Mouse (Mus musculus): ENCODE results near the gene Hdac5. TPM values are rescaled to one million over a fixed set of nuclear protein-coding genes. Genes with fewer than 3 reads are reported as not detected.

Gene Hdac5
- total RNA-seq, 4 experiments from 2014 or later: 77.5 to 86.2 (median 83.2) TPM

DNA sequence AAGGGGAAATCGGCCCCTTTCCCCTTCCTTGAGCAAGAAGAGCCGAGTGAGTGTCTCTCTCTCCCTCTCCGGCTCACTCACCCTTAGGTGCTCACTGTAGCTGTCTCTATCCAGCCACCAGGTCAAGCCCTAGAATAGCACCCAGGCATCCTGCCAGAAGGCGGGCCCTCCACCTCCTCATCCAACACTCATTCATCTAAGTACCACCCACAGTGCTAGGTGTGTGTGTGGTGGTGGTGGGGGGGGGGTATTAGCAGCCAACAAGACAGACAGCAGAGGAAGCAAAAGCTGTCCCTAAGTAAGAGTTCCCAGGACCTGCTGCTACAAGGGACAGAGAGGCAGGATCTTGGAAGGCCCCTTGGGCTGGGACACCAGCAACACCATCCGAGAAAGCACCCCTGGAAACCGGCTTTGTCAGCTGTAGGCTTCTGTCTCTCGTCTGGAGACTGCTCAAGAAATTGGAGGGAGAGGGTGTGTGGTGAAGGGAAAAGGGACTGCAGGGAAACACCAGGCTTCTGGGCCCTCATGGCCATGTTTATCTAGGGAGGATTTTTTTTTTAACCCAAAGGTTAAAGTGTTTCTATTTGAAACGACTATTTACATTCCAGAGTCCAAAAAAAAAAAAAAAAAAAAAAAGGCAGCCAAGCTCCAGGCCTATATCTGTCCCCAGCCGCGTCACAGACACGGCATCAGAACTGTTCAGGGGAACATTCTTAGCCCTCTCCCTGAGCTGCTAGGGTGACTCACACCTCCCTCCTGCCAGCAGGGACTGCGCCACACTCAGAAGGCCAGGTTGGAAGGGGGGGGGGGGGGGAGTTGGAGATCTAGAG lies 13.7 kb downstream of the Hdac5 start:
- DNase-seq (ENCODE audit: low spot score in 2 of 2): peak; percentile 65 to 82

DNA sequence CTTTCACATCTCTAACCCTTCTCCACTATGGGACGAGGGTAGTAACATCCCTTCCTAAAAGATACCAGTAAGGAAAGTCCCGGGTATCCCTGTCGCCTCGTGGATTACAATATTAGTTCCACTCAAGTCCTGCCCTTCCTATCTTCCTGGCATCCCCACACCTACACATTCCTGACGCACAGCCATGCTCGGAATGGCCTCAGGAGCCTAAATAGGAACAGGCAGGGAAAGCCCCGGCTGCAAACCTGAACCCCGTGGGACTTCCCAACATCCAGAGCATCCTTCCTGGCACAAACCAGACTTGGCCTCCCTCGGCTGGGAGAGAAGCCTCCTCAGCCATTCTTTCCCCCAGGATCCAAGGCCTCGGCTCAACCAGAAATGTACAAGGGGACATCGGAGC lies 14.5 kb downstream of the Hdac5 start:
- no peak for DNase-seq (ENCODE audit: low spot score in 2 of 2)

GRCm38 (mm10) chr11:102214430-102215156 lies 15.4 kb downstream of the Hdac5 start:
- peak in 1 of 2 experiments; percentile 49 for DNase-seq (ENCODE audit: low spot score in 2 of 2)

GRCm38 (mm10) chr11:102211936-102212341 lies 18.0 kb downstream of the Hdac5 start:
- peak; percentile 69 to 79 for DNase-seq (ENCODE audit: low spot score in 2 of 2)

DNA sequence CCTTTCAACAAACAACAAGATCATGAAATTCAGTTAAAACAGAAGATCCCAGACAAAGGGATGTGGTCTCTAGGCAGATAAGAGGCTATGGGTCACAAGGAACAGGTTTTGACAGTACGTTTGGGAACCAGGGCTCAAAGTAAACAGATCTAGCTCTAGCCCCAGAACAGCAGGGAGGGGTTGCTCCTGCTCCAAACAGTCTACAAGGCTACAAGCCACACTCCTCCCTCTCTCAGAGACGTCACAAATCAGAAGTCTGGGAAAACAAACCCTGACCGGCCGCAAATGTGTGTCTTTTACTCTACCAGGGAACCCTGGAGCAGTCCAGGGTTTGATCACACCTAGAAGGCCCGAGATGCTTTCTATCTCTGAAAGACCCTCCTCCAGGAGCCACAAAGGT lies 19.0 kb downstream of the Hdac5 start:
- no peak for DNase-seq (ENCODE audit: low spot score in 2 of 2)

- DNase-seq (ENCODE audit: low spot score in 2 of 2): no peak
Measured at GRCm38 (mm10) chr11:102210185-102210584, 19.8 kb downstream of the Hdac5 start.

DNA sequence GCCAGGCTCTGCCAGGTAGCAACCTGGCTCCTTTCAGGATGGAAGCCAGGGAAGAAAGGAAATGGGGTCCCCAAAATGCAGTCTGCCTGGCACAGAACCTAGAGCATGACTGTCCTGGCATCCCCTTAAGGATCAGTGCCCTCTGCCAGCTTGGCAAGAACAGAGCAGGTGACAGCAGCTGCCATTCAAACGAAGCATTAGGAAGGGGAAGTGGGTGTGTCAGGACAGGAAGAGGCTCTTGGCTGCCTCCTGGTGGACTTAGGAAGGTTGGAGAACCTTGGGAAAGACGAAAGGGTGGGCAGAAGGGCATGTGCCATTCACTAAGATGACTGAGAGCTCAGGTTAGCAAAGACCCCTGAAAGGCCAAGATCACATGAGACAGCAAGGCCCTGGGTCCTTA lies 20.2 kb downstream of the Hdac5 start:
- DNase-seq (ENCODE audit: low spot score in 2 of 2): peak in 1 of 2 experiments; percentile 35

DNA sequence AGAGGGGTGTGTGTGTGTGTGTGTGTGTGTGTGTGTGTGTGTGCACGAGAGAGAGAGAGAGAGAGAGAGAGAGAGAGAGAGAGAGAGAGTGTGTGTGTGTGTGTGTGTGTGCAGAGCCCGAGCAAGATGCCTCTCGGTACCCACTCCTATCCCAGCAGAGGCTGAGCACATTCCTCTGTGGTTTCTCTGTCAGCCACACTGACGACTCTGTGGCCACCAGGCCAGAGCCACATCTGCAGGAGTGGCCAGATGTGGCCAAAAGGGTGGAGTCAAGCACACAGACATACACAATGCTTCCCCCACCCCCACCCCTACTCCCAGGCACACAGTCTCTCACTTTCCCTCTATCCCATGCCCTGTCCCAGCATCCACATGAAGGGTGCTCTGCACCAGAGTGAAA lies 21.1 kb downstream of the Hdac5 start:
- DNase-seq (ENCODE audit: low spot score in 2 of 2): no peak

- DNase-seq (ENCODE audit: low spot score in 2 of 2): no peak
Measured at GRCm38 (mm10) chr11:102207825-102208777, 21.9 kb downstream of the Hdac5 start.

- DNase-seq (ENCODE audit: low spot score in 2 of 2): no peak
Measured at GRCm38 (mm10) chr11:102206481-102206880, 23.5 kb downstream of the Hdac5 start.

DNA sequence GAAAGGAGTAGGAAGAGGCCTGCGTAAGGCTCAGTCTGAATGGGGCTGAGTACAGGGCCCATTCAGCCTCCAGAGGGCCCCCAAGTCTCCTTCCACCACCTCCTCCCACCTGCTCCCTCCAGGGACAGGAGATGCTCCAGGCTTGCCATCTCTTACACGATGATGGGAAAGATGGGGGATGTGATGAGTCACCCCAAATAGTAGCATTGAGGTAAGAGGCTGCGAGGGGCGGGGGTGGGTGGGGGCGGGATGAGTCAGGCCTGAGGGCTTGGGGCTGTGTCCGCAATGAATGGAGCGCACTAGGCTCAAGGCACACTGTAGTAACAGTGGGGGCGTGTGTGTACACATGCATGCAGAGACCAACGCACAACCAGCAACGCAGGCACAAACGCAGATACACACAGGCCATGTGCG lies 28.6 kb downstream of the Hdac5 start:
- DNase-seq (ENCODE audit: low spot score in 2 of 2): no peak

DNA sequence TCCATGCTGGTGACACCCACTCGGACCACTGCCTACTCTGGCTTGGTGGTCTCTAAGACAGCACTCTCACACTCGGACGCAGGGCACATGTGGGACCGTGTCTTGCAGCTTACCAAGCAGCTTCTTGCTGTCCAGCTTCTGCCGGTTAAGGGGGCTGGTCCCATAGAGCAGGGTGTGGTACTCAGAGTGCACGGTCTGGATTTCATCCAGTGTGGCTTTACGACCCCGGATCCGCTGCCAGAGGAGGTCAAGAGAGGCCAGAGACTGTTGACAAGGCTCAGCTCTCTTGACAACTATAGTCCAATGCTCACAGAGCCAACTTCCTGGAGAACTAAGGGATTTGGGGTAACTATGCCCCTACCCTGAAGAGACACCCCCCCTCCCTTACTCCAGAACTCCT lies 30.1 kb downstream of the Hdac5 start:
- DNase-seq (ENCODE audit: low spot score in 2 of 2): no peak

DNA sequence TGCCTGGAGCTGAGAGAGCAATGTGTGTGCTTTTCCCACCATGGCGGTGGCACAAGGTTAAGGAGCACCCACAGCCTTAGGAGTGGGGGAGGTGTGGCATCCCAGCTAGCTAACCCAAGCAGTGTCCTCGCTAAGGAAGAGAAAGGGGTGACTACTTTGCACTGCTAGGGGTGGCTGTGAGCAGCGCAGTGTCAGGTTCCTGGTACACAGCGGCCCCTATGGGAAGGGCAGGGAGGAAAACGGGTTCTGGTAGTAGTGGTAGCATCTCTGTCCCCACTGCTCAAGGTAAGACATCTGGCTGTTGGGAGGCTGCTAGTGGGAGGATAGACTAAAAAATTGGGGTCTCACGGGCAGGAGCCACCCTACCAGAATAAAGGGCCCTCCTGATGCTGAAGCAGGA lies 31.7 kb downstream of the Hdac5 start:
- DNase-seq (ENCODE audit: low spot score in 2 of 2): no peak

DNA sequence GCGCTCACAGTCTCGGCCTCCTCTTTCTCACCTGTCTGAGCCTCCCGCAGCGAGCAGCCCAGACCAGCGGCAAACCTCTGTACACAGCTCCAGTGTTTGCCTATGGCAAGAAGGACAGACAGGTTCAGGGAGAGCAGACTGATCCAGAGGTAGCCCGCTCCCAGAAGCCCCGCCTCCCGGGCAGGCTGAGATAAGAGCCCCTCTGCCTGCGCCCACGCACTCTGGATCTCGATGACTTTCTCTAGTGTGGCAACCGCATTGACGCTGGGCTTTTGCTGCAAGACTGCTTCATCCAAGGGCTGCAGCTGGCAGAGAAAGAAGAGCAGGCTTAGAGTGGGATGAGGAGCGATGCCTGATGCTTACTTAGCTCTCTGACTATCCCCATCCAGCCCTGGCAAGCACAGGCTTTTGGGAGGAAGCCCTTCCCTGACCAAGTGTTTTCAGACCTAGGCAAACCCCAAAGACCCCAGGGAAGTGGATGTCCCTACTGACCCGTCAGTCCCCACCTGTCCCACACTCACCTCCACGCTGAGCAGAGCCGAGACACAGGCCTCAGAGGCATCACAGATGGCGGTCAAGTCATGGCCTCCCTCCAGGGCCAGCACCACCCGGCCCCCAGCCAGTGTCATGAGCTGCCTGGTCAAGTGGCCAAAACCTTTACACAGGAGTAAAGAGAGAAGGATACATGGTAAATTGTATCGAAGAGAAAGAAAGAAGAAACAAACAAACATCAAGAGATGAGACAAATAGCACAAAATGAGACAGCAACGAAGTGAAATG lies 33.8 kb downstream of the Hdac5 start:
- no peak for DNase-seq (ENCODE audit: low spot score in 2 of 2)

DNA sequence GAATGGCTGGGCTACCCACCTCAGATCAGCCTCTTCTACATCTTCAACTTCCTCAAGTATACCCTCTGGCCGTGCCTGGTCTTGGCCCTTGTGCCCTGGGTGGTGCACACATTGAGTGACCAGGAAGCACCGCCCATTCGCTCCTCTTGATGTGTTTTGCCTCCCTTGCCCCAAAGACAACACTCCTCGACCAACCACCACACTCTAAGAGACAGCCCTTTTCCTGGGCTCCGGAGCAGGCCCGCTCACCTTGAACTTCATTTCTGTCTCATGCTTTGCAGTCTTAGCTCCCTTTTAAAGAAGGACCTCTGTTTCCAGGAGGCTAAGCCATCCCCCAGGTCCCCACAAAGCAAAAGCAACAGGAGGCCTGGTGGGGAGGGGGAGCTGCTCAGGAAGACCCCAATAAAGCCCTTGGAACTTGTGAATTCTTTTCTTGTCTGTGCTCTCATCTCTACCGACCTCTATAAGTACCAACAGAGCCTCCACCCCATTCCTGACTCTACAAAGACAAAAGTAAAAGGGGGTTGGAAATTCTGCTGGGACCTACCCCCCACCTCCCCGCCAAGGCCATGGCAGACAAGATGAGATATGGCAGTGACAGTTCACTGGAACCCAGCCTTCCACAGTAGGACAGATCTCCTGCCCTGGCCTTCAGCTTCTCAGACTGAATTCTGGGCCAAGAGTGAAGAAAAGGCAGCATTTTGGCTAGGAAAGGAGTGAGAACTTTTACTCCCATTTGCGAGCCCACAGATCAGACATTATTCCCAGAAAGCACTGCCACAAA lies 36.1 kb downstream of the Hdac5 start:
- DNase-seq (ENCODE audit: low spot score in 2 of 2): no peak

- no peak for DNase-seq (ENCODE audit: low spot score in 2 of 2)
Measured at GRCm38 (mm10) chr11:102190848-102191247, 39.1 kb downstream of the Hdac5 start.

- DNase-seq (ENCODE audit: low spot score in 2 of 2): peak; percentile 85 to 90
Measured at GRCm38 (mm10) chr11:102189461-102190436, 40.2 kb downstream of the Hdac5 start, which contains the start of gene G6pc3. G6pc3 (plus strand) TSS chr11:102189620.

- DNase-seq (ENCODE audit: low spot score in 2 of 2): no peak
Measured at GRCm38 (mm10) chr11:102188980-102189379, 41.0 kb downstream of the Hdac5 start.

- no peak for DNase-seq (ENCODE audit: low spot score in 2 of 2)
Measured at GRCm38 (mm10) chr11:102186235-102186634, 43.7 kb downstream of the Hdac5 start.
